Mouse (Mus musculus): ENCODE measurements at regions not wholly inside any gene's neighbourhood (a gene's known extent, or its start where the extent isn't known, plus 50 kb on each side); places are given as distances from the start of the nearest gene placed in this dataset.
"Not testable (repeated sequence)": the region's sequence is repeated elsewhere in the genome, so short reads cannot be mapped to it uniquely, and the experiment has no call there.

- 38% methylated on average over 13 of the region's 13 CpGs for WGBS
- Histone ChIP-seq H3K27me3 (ENCODE audit: control insufficient read depth, insufficient read depth, low read length) (no peaks in the 10 kb centered on the region), H3K4me3 (ENCODE audit: extremely low read depth, insufficient read depth, insufficient read length) (no peak overlapping the region), H3K4me1 (ENCODE audit: control insufficient read depth, insufficient read depth, insufficient read length) (no peaks in the 10 kb centered on the region), H3K36me3 (ENCODE audit: control insufficient read depth, insufficient read depth, low read length) (no peaks in the 10 kb centered on the region), H3K27ac (ENCODE audit: insufficient read depth, low read length) (no peak overlapping the region)
- DNase-seq (ENCODE audit: low read depth in 1 of 2, low spot score in 2 of 2): no peak
- TF ChIP-seq CTCF (IDR thresholded peaks at IDR 0.05; ENCODE audit: extremely low read depth, insufficient read depth, insufficient read length, insufficient replicate concordance) (no peak), POLR2A (IDR thresholded peaks at IDR 0.05; ENCODE audit: low read depth, low read length) (no peak)
Measured at GRCm38 (mm10) chr4:124359707-124360577, 250.7 kb downstream of the 3100002H09Rik start.

GRCm38 (mm10) chr4:124358456-124358855, 252.1 kb downstream of the 3100002H09Rik start:
- H3K4me3 ChIP-seq (ENCODE audit: extremely low read depth, insufficient read depth, insufficient read length); H3K27me3 ChIP-seq (ENCODE audit: control insufficient read depth, insufficient read depth, low read length); H3K4me1 ChIP-seq (ENCODE audit: control insufficient read depth, insufficient read depth, insufficient read length); H3K36me3 ChIP-seq (ENCODE audit: control insufficient read depth, insufficient read depth, low read length); H3K27ac ChIP-seq (ENCODE audit: insufficient read depth, low read length); DNase-seq (ENCODE audit: low read depth in 1 of 2, low spot score in 2 of 2): not testable (repeated sequence)
- WGBS: 3% methylated on average over 3 of the region's 8 CpGs

GRCm38 (mm10) chr4:124350361-124350760, 260.2 kb downstream of the 3100002H09Rik start:
- no peak for DNase-seq (ENCODE audit: low read depth in 1 of 2, low spot score in 2 of 2)
- Histone ChIP-seq H3K4me1 (ENCODE audit: control insufficient read depth, insufficient read depth, insufficient read length) (no peaks in the 10 kb centered on the region), H3K27me3 (ENCODE audit: control insufficient read depth, insufficient read depth, low read length) (no peaks in the 10 kb centered on the region), H3K4me3 (ENCODE audit: extremely low read depth, insufficient read depth, insufficient read length) (no peak overlapping the region), H3K36me3 (ENCODE audit: control insufficient read depth, insufficient read depth, low read length) (no peaks in the 10 kb centered on the region), H3K27ac (ENCODE audit: insufficient read depth, low read length) (no peak overlapping the region)
- 74% methylated on average over 3 of the region's 3 CpGs for WGBS
- TF ChIP-seq CTCF (IDR thresholded peaks at IDR 0.05; ENCODE audit: extremely low read depth, insufficient read depth, insufficient read length, insufficient replicate concordance) (no peak), POLR2A (IDR thresholded peaks at IDR 0.05; ENCODE audit: low read depth, low read length) (no peak)

DNA sequence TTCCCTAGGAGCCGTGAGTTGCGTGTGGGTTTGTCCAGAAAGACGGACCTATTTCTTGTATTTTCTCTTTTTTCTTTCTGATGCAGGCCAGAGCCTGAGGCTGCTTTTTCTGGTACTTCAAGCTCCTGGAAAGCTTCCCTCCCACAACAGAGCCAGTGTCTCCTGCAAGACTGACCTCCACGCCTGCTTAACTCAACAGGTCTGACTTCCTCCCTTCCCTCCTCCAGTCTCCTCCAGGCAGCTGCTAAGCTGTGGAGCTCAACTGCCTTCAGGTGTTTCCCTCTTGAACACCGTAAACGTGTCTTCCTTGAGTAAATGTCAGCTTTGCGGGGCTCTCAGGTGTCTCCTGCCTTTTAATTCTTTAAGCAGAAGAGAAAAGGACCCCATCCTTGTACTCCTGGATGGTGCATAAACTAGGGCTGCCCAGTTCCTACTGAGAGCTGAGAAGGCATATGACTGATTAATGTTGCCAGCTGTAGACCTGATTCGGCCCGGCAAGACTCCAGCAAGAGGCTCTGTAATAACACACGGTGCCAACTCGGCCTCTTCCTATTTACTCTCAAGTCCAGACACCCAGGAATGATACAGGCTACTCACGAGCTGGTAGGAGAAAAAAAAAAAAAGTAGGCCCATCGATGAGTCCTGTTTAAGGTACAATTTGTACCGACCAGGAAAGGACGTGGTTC, 260.9 kb downstream of the 3100002H09Rik start:
- Histone ChIP-seq H3K36me3 (ENCODE audit: control insufficient read depth, insufficient read depth, low read length) (no peaks in the 10 kb centered on the region), H3K4me1 (ENCODE audit: control insufficient read depth, insufficient read depth, insufficient read length) (no peaks in the 10 kb centered on the region), H3K27me3 (ENCODE audit: control insufficient read depth, insufficient read depth, low read length) (no peaks in the 10 kb centered on the region), H3K4me3 (ENCODE audit: extremely low read depth, insufficient read depth, insufficient read length) (no peak overlapping the region), H3K27ac (ENCODE audit: insufficient read depth, low read length) (no peak overlapping the region)
- 76% methylated on average over 15 of the region's 15 CpGs for WGBS
- DNase-seq (ENCODE audit: low read depth in 1 of 2, low spot score in 2 of 2): no peak
- TF ChIP-seq POLR2A (IDR thresholded peaks at IDR 0.05; ENCODE audit: low read depth, low read length): no peak
- TF ChIP-seq CTCF (IDR thresholded peaks at IDR 0.05; ENCODE audit: extremely low read depth, insufficient read depth, insufficient read length, insufficient replicate concordance): no peak

DNA sequence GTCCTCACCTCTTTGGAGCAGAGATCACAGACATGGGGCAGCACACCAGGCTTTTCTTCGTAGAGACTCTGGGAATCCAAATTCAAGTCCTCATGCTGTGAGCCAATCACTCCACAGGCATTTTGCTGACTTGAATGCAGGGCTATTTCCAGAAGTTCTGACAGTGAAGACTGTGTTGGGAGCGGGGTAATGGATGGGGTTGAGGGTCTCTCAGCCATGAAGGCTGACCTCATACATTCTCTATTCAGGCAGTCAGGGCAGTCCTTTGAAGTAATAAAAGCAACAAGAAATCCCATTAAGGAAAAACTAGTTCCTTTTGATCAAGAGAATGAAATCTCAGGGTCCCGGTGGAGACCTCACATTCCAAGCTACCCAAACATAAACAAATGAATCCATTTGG, 261.5 kb downstream of the 3100002H09Rik start:
- H3K36me3 ChIP-seq (ENCODE audit: control insufficient read depth, insufficient read depth, low read length): no peaks in the 10 kb centered on the region
- H3K4me1 ChIP-seq (ENCODE audit: control insufficient read depth, insufficient read depth, insufficient read length): no peaks in the 10 kb centered on the region
- no peak overlapping the region for H3K4me3 ChIP-seq (ENCODE audit: extremely low read depth, insufficient read depth, insufficient read length)
- no peak for DNase-seq (ENCODE audit: low read depth in 1 of 2, low spot score in 2 of 2)
- no peaks in the 10 kb centered on the region for H3K27me3 ChIP-seq (ENCODE audit: control insufficient read depth, insufficient read depth, low read length)
- no peak overlapping the region for H3K27ac ChIP-seq (ENCODE audit: insufficient read depth, low read length)
- TF ChIP-seq CTCF (IDR thresholded peaks at IDR 0.05; ENCODE audit: extremely low read depth, insufficient read depth, insufficient read length, insufficient replicate concordance): no peak
- TF ChIP-seq POLR2A (IDR thresholded peaks at IDR 0.05; ENCODE audit: low read depth, low read length): no peak
- 48% methylated on average over 3 of the region's 3 CpGs for WGBS

DNA sequence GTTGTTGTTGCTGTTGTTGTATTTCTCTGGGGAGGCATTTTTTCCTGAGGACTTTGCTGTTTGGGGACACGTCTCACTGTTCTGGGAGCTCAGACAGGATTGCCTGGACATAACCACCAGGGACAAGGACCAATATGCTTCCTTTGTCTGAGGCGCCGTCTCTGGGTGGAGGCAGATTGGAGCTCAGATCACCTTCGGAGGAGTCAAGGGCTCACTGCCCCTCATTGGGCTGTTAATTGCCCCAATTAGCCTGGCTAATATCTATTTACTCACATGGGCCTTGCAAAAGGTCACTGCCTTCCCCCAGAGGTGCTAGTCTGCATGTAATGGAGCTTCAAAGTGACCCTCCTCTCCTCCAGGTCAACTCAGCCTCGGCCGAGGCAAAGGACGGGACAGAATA, 270.5 kb downstream of the 3100002H09Rik start:
- TF ChIP-seq POLR2A (IDR thresholded peaks at IDR 0.05; ENCODE audit: low read depth, low read length): no peak
- TF ChIP-seq CTCF (IDR thresholded peaks at IDR 0.05; ENCODE audit: extremely low read depth, insufficient read depth, insufficient read length, insufficient replicate concordance): no peak
- DNase-seq (ENCODE audit: low read depth in 1 of 2, low spot score in 2 of 2): no peak
- no peak overlapping the region for H3K4me3 ChIP-seq (ENCODE audit: extremely low read depth, insufficient read depth, insufficient read length)
- no peak overlapping the region for H3K27ac ChIP-seq (ENCODE audit: insufficient read depth, low read length)
- WGBS: 37% methylated on average over 7 of the region's 7 CpGs
- no peaks in the 10 kb centered on the region for H3K36me3 ChIP-seq (ENCODE audit: control insufficient read depth, insufficient read depth, low read length)
- no peaks in the 10 kb centered on the region for H3K27me3 ChIP-seq (ENCODE audit: control insufficient read depth, insufficient read depth, low read length)
- no peaks in the 10 kb centered on the region for H3K4me1 ChIP-seq (ENCODE audit: control insufficient read depth, insufficient read depth, insufficient read length)

GRCm38 (mm10) chr4:124335726-124336125, 274.9 kb downstream of the 3100002H09Rik start:
- DNase-seq (ENCODE audit: low read depth in 1 of 2, low spot score in 2 of 2): no peak
- no peak overlapping the region for H3K27ac ChIP-seq (ENCODE audit: insufficient read depth, low read length)
- no peaks in the 10 kb centered on the region for H3K27me3 ChIP-seq (ENCODE audit: control insufficient read depth, insufficient read depth, low read length)
- WGBS: 73% methylated on average over 2 of the region's 2 CpGs
- TF ChIP-seq CTCF (IDR thresholded peaks at IDR 0.05; ENCODE audit: extremely low read depth, insufficient read depth, insufficient read length, insufficient replicate concordance) (no peak), POLR2A (IDR thresholded peaks at IDR 0.05; ENCODE audit: low read depth, low read length) (no peak)
- no peaks in the 10 kb centered on the region for H3K36me3 ChIP-seq (ENCODE audit: control insufficient read depth, insufficient read depth, low read length)
- H3K4me1 ChIP-seq (ENCODE audit: control insufficient read depth, insufficient read depth, insufficient read length): no peaks in the 10 kb centered on the region
- H3K4me3 ChIP-seq (ENCODE audit: extremely low read depth, insufficient read depth, insufficient read length): no peak overlapping the region

Data from spleen, adult 2 months (tissue).